Mouse (Mus musculus): ENCODE measurements around the gene Gtf2f2. TPM values are rescaled to one million over a fixed set of nuclear protein-coding genes. Genes with fewer than 3 reads are reported as not detected.
"Not testable (repeated sequence)": the region's sequence is repeated elsewhere in the genome, so short reads cannot be mapped to it uniquely, and the experiment has no call there.

Gene Gtf2f2
- polyA plus RNA-seq, 1 experiment from 2014 or later = 40.3 TPM

- peak; percentile 93 for DNase-seq (ENCODE audit: low spot score)
- no peak overlapping the region for H3K27ac ChIP-seq
- no peaks in the 10 kb centered on the region for H3K36me3 ChIP-seq (ENCODE audit: insufficient read depth, low read length)
- WGBS = 9% methylated on average over 21 of the region's 21 CpGs
- 0 out of 2 replicates have a peak, but pooled peaks have one; percentile 55 for ATAC-seq (replicated peaks; ENCODE audit: low FRiP score, low read depth)
- no peaks in the 10 kb centered on the region for H3K27me3 ChIP-seq (ENCODE audit: insufficient read depth, low read length)
- peak overlapping the region; percentile 38 for H3K4me2 ChIP-seq (ENCODE audit: low read length)
- no peak overlapping the region for H3K4me3 ChIP-seq (replicated peaks; ENCODE audit: low read depth, low read length)
- H3K9ac ChIP-seq (ENCODE audit: low read depth, low read length) = no peak overlapping the region
- H3K9me3 ChIP-seq (replicated peaks; ENCODE audit: low read length) = no peaks in the 10 kb centered on the region
- peak; percentile 93 for TF ChIP-seq CTCF (IDR thresholded peaks at IDR 0.05; ENCODE audit: low read depth)
- H3K4me1 ChIP-seq (replicated peaks; ENCODE audit: insufficient read depth, low read length) = no peaks in the 10 kb centered on the region
These were observed 134.2 kb downstream of the Gtf2f2 start for GRCm38 (mm10) chr14:75876320-75877043.

- Histone ChIP-seq H3K4me1 (replicated peaks; ENCODE audit: insufficient read depth, low read length) (no peaks in the 10 kb centered on the region), H3K4me3 (replicated peaks; ENCODE audit: low read depth, low read length) (no peak overlapping the region), H3K27ac (no peak overlapping the region), H3K27me3 (ENCODE audit: insufficient read depth, low read length) (no peaks in the 10 kb centered on the region), H3K4me2 (ENCODE audit: low read length) (no peak overlapping the region), H3K9me3 (replicated peaks; ENCODE audit: low read length) (no peaks in the 10 kb centered on the region), H3K36me3 (ENCODE audit: insufficient read depth, low read length) (no peaks in the 10 kb centered on the region), H3K9ac (ENCODE audit: low read depth, low read length) (no peak overlapping the region)
- no peak for ATAC-seq (replicated peaks; ENCODE audit: low FRiP score, low read depth)
- no peak for TF ChIP-seq CTCF (IDR thresholded peaks at IDR 0.05; ENCODE audit: low read depth)
- WGBS = 43% methylated on average over 9 of the region's 9 CpGs
- DNase-seq (ENCODE audit: low spot score) = peak; percentile 65
These were observed 137.1 kb downstream of the Gtf2f2 start for GRCm38 (mm10) chr14:75873612-75874011.

GRCm38 (mm10) chr14:75871750-75872149 is 138.9 kb downstream of the Gtf2f2 start:
- H3K27ac ChIP-seq = no peak overlapping the region
- H3K27me3 ChIP-seq (ENCODE audit: insufficient read depth, low read length) = no peaks in the 10 kb centered on the region
- H3K4me3 ChIP-seq (replicated peaks; ENCODE audit: low read depth, low read length) = no peak overlapping the region
- no peaks in the 10 kb centered on the region for H3K36me3 ChIP-seq (ENCODE audit: insufficient read depth, low read length)
- no peaks in the 10 kb centered on the region for H3K4me1 ChIP-seq (replicated peaks; ENCODE audit: insufficient read depth, low read length)
- DNase-seq (ENCODE audit: low spot score) (no peak), ATAC-seq (replicated peaks; ENCODE audit: low FRiP score, low read depth) (no peak)
- no peak overlapping the region for H3K4me2 ChIP-seq (ENCODE audit: low read length)
- H3K9ac ChIP-seq (ENCODE audit: low read depth, low read length) = no peak overlapping the region
- TF ChIP-seq CTCF (IDR thresholded peaks at IDR 0.05; ENCODE audit: low read depth) = 0 out of 2 replicates have a peak, but pooled peaks have one; percentile 14
- no peaks in the 10 kb centered on the region for H3K9me3 ChIP-seq (replicated peaks; ENCODE audit: low read length)
- WGBS = 88% methylated on average over 4 of the region's 4 CpGs

- Histone ChIP-seq H3K4me3 (replicated peaks; ENCODE audit: low read depth, low read length) (no peak overlapping the region), H3K4me1 (replicated peaks; ENCODE audit: insufficient read depth, low read length) (no peaks in the 10 kb centered on the region), H3K9me3 (replicated peaks; ENCODE audit: low read length) (no peaks in the 10 kb centered on the region), H3K9ac (ENCODE audit: low read depth, low read length) (no peak overlapping the region), H3K27me3 (ENCODE audit: insufficient read depth, low read length) (no peaks in the 10 kb centered on the region), H3K36me3 (ENCODE audit: insufficient read depth, low read length) (no peaks in the 10 kb centered on the region), H3K4me2 (ENCODE audit: low read length) (no peak overlapping the region), H3K27ac (no peak overlapping the region)
- no peak for ATAC-seq (replicated peaks; ENCODE audit: low FRiP score, low read depth)
- no peak for DNase-seq (ENCODE audit: low spot score)
- TF ChIP-seq CTCF (IDR thresholded peaks at IDR 0.05; ENCODE audit: low read depth) = no peak
- WGBS = 10% methylated on average over 4 of the region's 5 CpGs
These were observed 139.6 kb downstream of the Gtf2f2 start for GRCm38 (mm10) chr14:75871111-75871510.

GRCm38 (mm10) chr14:75870631-75871030 is 140.0 kb downstream of the Gtf2f2 start:
- Histone ChIP-seq H3K4me2 (ENCODE audit: low read length) (peak overlapping the region; percentile 24; the same call in 1 of the 2 replicates), H3K4me3 (replicated peaks; ENCODE audit: low read depth, low read length) (no peak overlapping the region), H3K9me3 (replicated peaks; ENCODE audit: low read length) (no peaks in the 10 kb centered on the region), H3K9ac (ENCODE audit: low read depth, low read length) (no peak overlapping the region), H3K36me3 (ENCODE audit: insufficient read depth, low read length) (no peaks in the 10 kb centered on the region), H3K4me1 (replicated peaks; ENCODE audit: insufficient read depth, low read length) (no peaks in the 10 kb centered on the region), H3K27ac (no peak overlapping the region), H3K27me3 (ENCODE audit: insufficient read depth, low read length) (no peaks in the 10 kb centered on the region)
- peak; percentile 52; the same call in 1 of the 2 replicates for ATAC-seq (replicated peaks; ENCODE audit: low FRiP score, low read depth)
- 26% methylated on average over 9 of the region's 10 CpGs for WGBS
- peak; percentile 90 for DNase-seq (ENCODE audit: low spot score)
- TF ChIP-seq CTCF (IDR thresholded peaks at IDR 0.05; ENCODE audit: low read depth) = peak; percentile 57

- Histone ChIP-seq H3K27ac (no peak overlapping the region), H3K4me1 (replicated peaks; ENCODE audit: insufficient read depth, low read length) (no peaks in the 10 kb centered on the region), H3K27me3 (ENCODE audit: insufficient read depth, low read length) (no peaks in the 10 kb centered on the region), H3K9me3 (replicated peaks; ENCODE audit: low read length) (no peaks in the 10 kb centered on the region), H3K9ac (ENCODE audit: low read depth, low read length) (no peak overlapping the region), H3K36me3 (ENCODE audit: insufficient read depth, low read length) (no peaks in the 10 kb centered on the region), H3K4me3 (replicated peaks; ENCODE audit: low read depth, low read length) (no peak overlapping the region), H3K4me2 (ENCODE audit: low read length) (no peak overlapping the region)
- no peak for DNase-seq (ENCODE audit: low spot score)
- 80% methylated on average over 14 of the region's 14 CpGs for WGBS
- ATAC-seq (replicated peaks; ENCODE audit: low FRiP score, low read depth) = no peak
- TF ChIP-seq CTCF (IDR thresholded peaks at IDR 0.05; ENCODE audit: low read depth) = no peak
These were observed 140.8 kb downstream of the Gtf2f2 start for GRCm38 (mm10) chr14:75869769-75870363.

- H3K27me3 ChIP-seq (ENCODE audit: insufficient read depth, low read length); H3K4me3 ChIP-seq (replicated peaks; ENCODE audit: low read depth, low read length); H3K36me3 ChIP-seq (ENCODE audit: insufficient read depth, low read length); H3K4me2 ChIP-seq (ENCODE audit: low read length); H3K27ac ChIP-seq; H3K9me3 ChIP-seq (replicated peaks; ENCODE audit: low read length); ATAC-seq (replicated peaks; ENCODE audit: low FRiP score, low read depth); H3K4me1 ChIP-seq (replicated peaks; ENCODE audit: insufficient read depth, low read length); DNase-seq (ENCODE audit: low spot score); H3K9ac ChIP-seq (ENCODE audit: low read depth, low read length): not testable (repeated sequence)
- 77% methylated on average over 3 of the region's 3 CpGs for WGBS
These were observed 142.6 kb downstream of the Gtf2f2 start for GRCm38 (mm10) chr14:75868028-75868427.

All from kidney, postnatal 0 days (tissue).